Mouse (Mus musculus) lung, postnatal 0 days (tissue): Measurements from ENCODE around the gene Dnal4.

Experiments used
- CTCF ChIP-seq: IDR thresholded peaks from 2 replicates; pipeline ENCODE4 v1.5.1; 2016; ENCODE audit warnings: antibody characterized with exemption, mild to moderate bottlenecking
- EP300 ChIP-seq: IDR thresholded peaks from 2 replicates; pipeline ENCODE4 v1.6.1; 2016; ENCODE audit warnings: antibody characterized with exemption, mild to moderate bottlenecking, control low read depth

- TF ChIP-seq CTCF (no peak), EP300 (no peak)
Measured at GRCm38 (mm10) chr15:79744001-79744400, 33.6 kb downstream of the Dnal4 start.
